Mouse (Mus musculus): ENCODE data around the gene Ggct. TPM values are rescaled to one million over a fixed set of nuclear protein-coding genes. Genes with fewer than 3 reads are reported as not detected.

Gene Ggct
- polyA plus RNA-seq (2014; fragmentation: Illumina TruSeq; extraction: RNeasy Lipid Tissue Mini Kit (QIAGEN cat#74804); ENCODE audit: low read depth, low replicate concordance) = 59.3 TPM

DNA sequence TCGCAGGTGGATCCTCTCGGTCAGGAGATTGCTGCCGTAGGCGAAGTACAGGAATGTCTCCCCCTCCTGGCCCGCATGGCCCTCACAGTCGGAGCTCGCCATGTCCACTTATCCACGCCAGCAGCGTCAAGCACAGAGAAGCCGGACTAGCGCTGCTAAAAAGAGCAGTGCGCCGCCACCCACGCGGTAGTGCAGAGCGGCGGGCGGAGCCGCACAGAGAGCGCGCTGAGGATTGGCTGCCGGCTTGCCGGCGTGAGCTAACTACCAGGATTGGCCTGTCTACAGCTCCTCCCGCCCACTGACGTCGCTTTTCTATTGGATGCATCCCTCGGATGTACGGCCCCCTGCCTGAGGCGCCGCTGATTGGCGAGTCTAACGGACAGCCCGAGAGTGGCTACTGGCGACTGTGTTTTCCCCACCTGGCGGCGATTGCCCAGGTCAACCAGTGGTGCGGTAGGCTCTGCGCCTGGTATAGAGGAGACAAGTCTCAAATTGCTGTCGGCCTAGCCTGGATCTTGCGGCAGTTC lies at the start of gene Ggct:
TSS of gene Ggct (minus strand) at position 217 of the 527 bp plus-strand sequence.

DNA sequence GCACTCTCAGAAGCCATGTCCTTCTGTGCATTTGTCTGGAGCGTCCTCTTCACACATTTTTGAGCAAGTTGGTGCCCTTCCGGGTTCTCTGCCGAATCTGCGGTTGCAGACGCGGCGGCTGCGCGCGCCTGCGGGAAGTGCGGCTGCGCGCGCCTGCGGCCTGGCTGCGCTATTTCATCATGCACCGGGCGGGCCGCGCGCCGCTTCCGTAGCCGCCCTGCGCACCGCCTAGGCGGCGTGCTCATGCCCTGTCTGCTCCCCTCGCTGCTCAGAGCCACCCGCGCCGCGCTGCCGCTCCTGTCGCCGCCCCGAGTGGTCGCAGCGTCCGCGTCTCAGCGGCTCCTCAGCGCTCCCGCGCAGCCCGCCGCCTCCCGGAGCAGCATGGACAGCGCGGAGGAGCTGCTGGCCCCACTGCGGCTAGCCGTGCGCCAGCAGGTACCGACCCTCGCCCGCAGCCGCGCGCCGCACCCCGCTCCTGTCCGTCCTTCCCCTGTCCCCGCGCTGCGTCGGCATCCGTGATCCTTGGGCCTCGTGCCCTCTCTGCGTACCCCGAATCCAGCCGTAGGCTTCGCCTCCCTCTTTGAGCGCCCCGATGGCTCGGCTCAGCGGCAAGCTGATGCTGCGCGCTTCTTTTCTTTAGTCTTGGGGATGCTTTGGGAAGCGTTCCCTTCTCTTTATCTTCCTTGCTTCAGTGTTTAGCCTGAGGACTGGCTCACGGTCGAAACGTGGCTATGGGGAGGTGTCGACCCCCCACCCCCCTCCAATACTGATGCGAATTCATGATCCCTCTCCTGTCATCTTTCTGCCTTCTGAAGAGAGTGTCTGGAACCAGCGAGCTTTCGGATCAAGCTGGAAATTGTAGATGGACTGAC lies 45.3 kb upstream of the Ggct start, which contains the start of gene Gars:
TSS of gene Gars (plus strand) at position 209 of the 872 bp plus-strand sequence.

DNA sequence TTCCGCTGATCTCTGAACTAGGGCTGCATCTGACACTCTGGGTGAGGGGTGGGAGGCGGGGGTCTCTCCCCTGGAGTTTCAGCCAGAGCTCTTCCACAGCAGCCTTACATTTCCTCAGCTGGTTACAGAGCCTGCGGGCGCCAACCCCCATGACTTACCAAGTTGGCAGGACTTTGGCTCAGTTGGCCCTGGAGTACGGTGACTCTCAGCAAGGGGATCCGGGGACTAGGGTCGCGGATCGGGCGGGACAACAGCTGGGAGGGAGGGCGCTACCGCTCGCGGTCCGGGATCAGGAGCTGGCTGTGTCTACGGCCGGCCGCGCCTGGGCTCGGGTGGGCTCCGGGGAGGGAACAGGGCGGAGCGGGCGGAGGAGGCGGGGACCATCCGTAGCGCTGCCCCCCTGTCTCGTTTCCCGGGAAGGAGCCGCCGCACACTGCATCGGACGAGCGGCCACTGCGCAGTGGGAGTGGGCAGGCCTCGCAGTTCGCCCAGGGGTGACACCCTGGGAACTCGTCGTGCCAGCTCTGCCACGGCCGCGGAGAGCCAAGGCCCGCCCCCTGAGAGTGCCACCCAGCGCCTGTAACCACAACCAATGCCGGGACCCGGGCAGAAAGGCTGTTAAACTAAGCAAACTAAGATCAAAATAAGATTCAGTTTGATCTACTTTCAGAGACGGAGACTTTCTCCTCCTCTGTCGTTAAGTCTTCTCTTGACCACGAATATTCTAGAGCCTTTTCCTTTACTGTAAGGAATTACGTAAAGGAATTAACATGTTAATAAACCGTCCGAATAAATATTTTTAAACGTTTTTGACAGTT lies 20.4 kb downstream of the Ggct start, which contains the start of gene Nod1:
TSS of gene Nod1 (minus strand) at position 502 of the 818 bp plus-strand sequence.

Other genes with a start within 250 kb of the Ggct start
- 89.5 TPM for gene Znrf2, start 176.0 kb downstream of the Ggct start, polyA plus RNA-seq (2014; fragmentation: Illumina TruSeq; extraction: RNeasy Lipid Tissue Mini Kit (QIAGEN cat#74804); ENCODE audit: low read depth, low replicate concordance)
- gene Nod1, start 20.3 kb downstream of the Ggct start, polyA plus RNA-seq (2014; fragmentation: Illumina TruSeq; extraction: RNeasy Lipid Tissue Mini Kit (QIAGEN cat#74804); ENCODE audit: low read depth, low replicate concordance) = 0.31 TPM
- gene Gars, start 45.1 kb upstream of the Ggct start, polyA plus RNA-seq (2014; fragmentation: Illumina TruSeq; extraction: RNeasy Lipid Tissue Mini Kit (QIAGEN cat#74804); ENCODE audit: low read depth, low replicate concordance) = 47.3 TPM
- gene Crhr2, start 140.1 kb upstream of the Ggct start, polyA plus RNA-seq (2014; fragmentation: Illumina TruSeq; extraction: RNeasy Lipid Tissue Mini Kit (QIAGEN cat#74804); ENCODE audit: low read depth, low replicate concordance) = not detected
- not detected for gene Inmt, start 182.1 kb upstream of the Ggct start, polyA plus RNA-seq (2014; fragmentation: Illumina TruSeq; extraction: RNeasy Lipid Tissue Mini Kit (QIAGEN cat#74804); ENCODE audit: low read depth, low replicate concordance)
- gene Mindy4, start 210.4 kb upstream of the Ggct start, polyA plus RNA-seq (2014; fragmentation: Illumina TruSeq; extraction: RNeasy Lipid Tissue Mini Kit (QIAGEN cat#74804); ENCODE audit: low read depth, low replicate concordance) = 33.0 TPM